Mouse (Mus musculus) ovary, adult 10 weeks (tissue): ENCODE measurements around the gene Slc6a18. TPM values are rescaled to one million over a fixed set of nuclear protein-coding genes. Genes with fewer than 3 reads are reported as not detected.

Source experiments
- polyA plus RNA-seq: library from polyadenylated mRNA; stranded (reverse); fragments of 350-450 nt; fragmentation: Illumina TruSeq; extraction: RNeasy Lipid Tissue Mini Kit (QIAGEN cat#74804); gene quantifications from one replicate; pipeline ENCODE4 v1.2.3, GENCODE M21; 2014

The Slc6a18 gene
- not detected for polyA plus RNA-seq

GRCm38 (mm10) chr13:73677853-73678252, at the start of gene Slc6a18:
Slc6a18 (minus strand) TSS chr13:73678023.

GRCm38 (mm10) chr13:73704694-73705325, 27.0 kb upstream of the Slc6a18 start, which contains the start of gene Slc6a19:
Slc6a19 (minus strand) TSS chr13:73704865.

GRCm38 (mm10) chr13:73626745-73627549, 50.9 kb downstream of the Slc6a18 start, which contains the start of gene Tert:
Tert (plus strand) TSS chr13:73626911.

Other genes starting within 250 kb of the Slc6a18 start
- gene Lpcat1, start 210.8 kb downstream of the Slc6a18 start, polyA plus RNA-seq: 10.4 TPM
- not detected for gene Slc6a3, start 141.3 kb downstream of the Slc6a18 start, polyA plus RNA-seq
- 91.9 TPM for gene Clptm1l, start 74.0 kb downstream of the Slc6a18 start, polyA plus RNA-seq
- 2.5 TPM for gene Tert, start 51.1 kb downstream of the Slc6a18 start, polyA plus RNA-seq
- gene Slc6a19, start 26.8 kb upstream of the Slc6a18 start, polyA plus RNA-seq: not detected
- gene Slc12a7, start 55.1 kb upstream of the Slc6a18 start, polyA plus RNA-seq: 10.7 TPM
- 3.5 TPM for gene Nkd2, start 169.6 kb upstream of the Slc6a18 start, polyA plus RNA-seq